Mouse (Mus musculus) E14TG2a.4 (cell line): ENCODE data around the gene Tyw1.
A peak's percentile ranks its signal among the peaks of the same experiment; 100 is the strongest.
"Not testable (repeated sequence)": the region's sequence is repeated elsewhere in the genome, so short reads cannot be mapped to it uniquely, and the experiment has no call there.

Experiments
- H3K27me3 ChIP-seq: 2 replicates; pipeline ENCODE4 v1.6.1; 2014; ENCODE audit warnings: low read length, control low read depth; ENCODE audit not compliant: insufficient read depth
- H3K36me3 ChIP-seq: 2 replicates; pipeline ENCODE4 v1.6.1; 2014; ENCODE audit warnings: low read length, control low read depth; ENCODE audit not compliant: insufficient read depth
- H3K4me1 ChIP-seq: replicated peaks from 2 replicates; pipeline ENCODE4 v1.6.1; 2014; ENCODE audit warnings: low read depth, low read length, control low read depth
- H3K4me3 ChIP-seq: replicated peaks from 2 replicates; pipeline ENCODE4 v1.5.1; 2014; ENCODE audit warnings: mild to moderate bottlenecking, low read length
- H3K9me3 ChIP-seq: 2 replicates; pipeline ENCODE4 v1.6.1; 2014; ENCODE audit warnings: low read length, control low read depth
- CTCF ChIP-seq: conservative IDR thresholded peaks from 2 replicates; pipeline ENCODE4 v1.5.1; 2014; ENCODE audit warnings: low read length
- NANOG ChIP-seq: IDR thresholded peaks from 2 replicates; pipeline ENCODE4 v1.6.1; 2014; ENCODE audit warnings: borderline replicate concordance, low read length, mixed read lengths
- POU5F1 ChIP-seq: IDR thresholded peaks from 2 replicates; pipeline ENCODE4 v1.6.1; 2014; ENCODE audit warnings: low read length, borderline replicate concordance

The Tyw1 gene

GRCm38 (mm10) chr5:130254164-130255016 lies 1.0 kb upstream of the Tyw1 start:
- H3K4me3 ChIP-seq, result peak overlapping the region; percentile 96
- peaks cover 56% of the 10 kb centered on the region for H3K36me3 ChIP-seq
- no peaks in the 10 kb centered on the region for H3K9me3 ChIP-seq
- TF ChIP-seq NANOG (no peak), POU5F1 (no peak), CTCF (peak; percentile 25)
- H3K27me3 ChIP-seq, result no peaks in the 10 kb centered on the region
- H3K4me1 ChIP-seq, result peaks cover 41% of the 10 kb centered on the region

DNA sequence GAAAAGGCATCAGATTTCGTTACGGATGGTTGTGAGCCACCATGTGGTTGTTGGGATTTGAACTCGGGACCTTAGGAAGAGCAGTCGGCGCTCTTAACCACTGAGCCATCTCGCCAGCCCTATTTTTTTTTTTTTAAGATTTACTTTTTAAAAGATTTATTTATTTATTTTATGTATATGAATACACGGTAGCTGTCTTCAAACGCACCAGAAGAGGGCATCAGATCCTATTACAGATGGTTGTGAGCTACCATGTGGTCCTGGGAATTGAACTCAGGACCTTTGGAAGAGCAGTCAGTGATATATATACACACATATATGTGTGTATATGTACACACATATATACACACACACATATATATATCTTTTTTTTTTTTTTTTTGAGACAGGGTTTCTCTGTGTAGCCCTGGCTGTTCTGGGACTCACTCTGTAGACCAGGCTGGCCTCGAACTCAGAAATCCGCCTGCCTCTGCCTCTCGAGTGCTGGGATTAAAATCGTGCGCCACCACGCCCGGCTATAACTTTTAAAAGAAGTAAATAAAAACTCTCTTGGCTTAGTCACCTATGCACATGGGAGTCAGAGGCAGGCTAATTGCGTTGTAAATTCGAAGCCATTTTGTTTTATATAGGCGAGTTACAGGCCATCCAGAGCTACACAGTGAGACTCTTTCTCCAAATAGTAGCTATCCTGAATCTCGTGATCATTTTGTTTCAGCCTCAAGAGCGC lies 543 bp downstream of the Tyw1 start:
- H3K9me3 ChIP-seq, H3K27me3 ChIP-seq: not testable (repeated sequence)
- peaks cover 40% of the 10 kb centered on the region for H3K4me1 ChIP-seq
- peaks cover 55% of the 10 kb centered on the region for H3K36me3 ChIP-seq
- H3K4me3 ChIP-seq, result peak overlapping the region; percentile 96

DNA sequence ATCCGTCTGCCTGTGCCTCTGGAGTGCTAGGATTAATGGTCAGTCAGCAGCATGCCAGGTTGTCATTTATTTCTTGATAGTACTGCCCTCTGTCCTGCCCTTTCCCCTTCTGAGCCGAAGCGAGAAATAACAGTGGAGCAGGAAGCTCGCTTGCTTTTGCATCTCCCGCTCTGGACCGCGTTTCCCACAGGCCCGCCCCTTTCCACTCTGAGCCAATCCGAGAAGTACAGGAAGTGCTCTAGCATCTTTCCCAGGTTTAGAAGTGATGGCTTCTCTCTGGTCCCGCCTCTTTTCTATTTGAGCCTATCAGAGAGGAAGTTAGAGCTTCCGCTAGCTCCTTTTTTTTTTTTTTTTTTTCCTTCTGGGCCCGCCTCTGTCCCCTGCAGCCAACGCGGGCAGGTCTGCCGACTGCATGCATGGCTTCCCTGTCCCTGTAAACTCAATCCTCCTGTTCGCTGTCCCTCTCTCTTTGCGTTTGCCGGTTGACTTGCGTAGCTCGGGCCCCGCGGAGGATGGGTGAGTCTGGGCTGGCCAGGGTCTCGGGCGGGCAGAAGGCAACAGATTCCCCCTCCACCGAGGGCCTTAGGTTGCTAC lies 1.4 kb downstream of the Tyw1 start:
- TF ChIP-seq CTCF (no peak), POU5F1 (no peak), NANOG (no peak)

GRCm38 (mm10) chr5:130257303-130257702 lies 1.9 kb downstream of the Tyw1 start:
- H3K9me3 ChIP-seq, result no peaks in the 10 kb centered on the region
- H3K4me3 ChIP-seq, result peak overlapping the region; percentile 96
- H3K27me3 ChIP-seq, result no peaks in the 10 kb centered on the region
- peaks cover 35% of the 10 kb centered on the region for H3K4me1 ChIP-seq
- peaks cover 55% of the 10 kb centered on the region for H3K36me3 ChIP-seq
- no peak for TF ChIP-seq POU5F1
- TF ChIP-seq CTCF, result no peak
- TF ChIP-seq NANOG, result no peak

More for the DNA sequence above, 1.4 kb downstream of the Tyw1 start:
- peaks cover 36% of the 10 kb centered on the region for H3K4me1 ChIP-seq
- no peaks in the 10 kb centered on the region for H3K9me3 ChIP-seq
- H3K36me3 ChIP-seq, result peaks cover 55% of the 10 kb centered on the region
- H3K27me3 ChIP-seq, result no peaks in the 10 kb centered on the region
- peak overlapping the region; percentile 96 for H3K4me3 ChIP-seq

DNA sequence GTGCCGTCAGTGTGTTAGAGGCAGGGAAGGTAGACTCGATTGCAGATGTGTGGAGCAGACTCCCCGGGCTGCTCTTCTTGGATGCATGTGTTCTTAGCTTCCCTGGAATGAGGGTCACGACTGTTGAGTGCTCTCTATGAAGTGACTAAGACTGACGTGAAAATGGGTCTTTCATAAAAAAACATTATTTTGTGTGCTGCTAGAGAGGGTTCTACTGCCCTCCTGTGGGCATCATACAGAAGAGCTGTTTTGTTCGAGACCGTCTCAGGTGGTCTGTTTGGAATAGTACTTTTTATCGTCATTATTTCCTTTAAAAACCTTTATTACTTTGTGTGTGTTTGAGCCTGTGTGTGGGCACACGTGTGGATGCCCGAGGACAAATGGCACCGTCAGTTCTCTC lies 8.0 kb downstream of the Tyw1 start:
- H3K9me3 ChIP-seq, result no peaks in the 10 kb centered on the region
- peaks cover 94% of the 10 kb centered on the region for H3K36me3 ChIP-seq
- no peaks in the 10 kb centered on the region for H3K27me3 ChIP-seq
- no peak overlapping the region for H3K4me3 ChIP-seq
- H3K4me1 ChIP-seq, result peaks cover 38% of the 10 kb centered on the region
- TF ChIP-seq NANOG (no peak), CTCF (peak; percentile 28), POU5F1 (no peak)

- H3K4me3 ChIP-seq, result no peak overlapping the region
- TF ChIP-seq CTCF (no peak), NANOG (no peak), POU5F1 (no peak)
- peaks cover 95% of the 10 kb centered on the region for H3K36me3 ChIP-seq
- H3K27me3 ChIP-seq, result no peaks in the 10 kb centered on the region
- peaks cover 42% of the 10 kb centered on the region for H3K4me1 ChIP-seq
- H3K9me3 ChIP-seq, result no peaks in the 10 kb centered on the region
Observed at GRCm38 (mm10) chr5:130264433-130265005, 9.1 kb downstream of the Tyw1 start.

DNA sequence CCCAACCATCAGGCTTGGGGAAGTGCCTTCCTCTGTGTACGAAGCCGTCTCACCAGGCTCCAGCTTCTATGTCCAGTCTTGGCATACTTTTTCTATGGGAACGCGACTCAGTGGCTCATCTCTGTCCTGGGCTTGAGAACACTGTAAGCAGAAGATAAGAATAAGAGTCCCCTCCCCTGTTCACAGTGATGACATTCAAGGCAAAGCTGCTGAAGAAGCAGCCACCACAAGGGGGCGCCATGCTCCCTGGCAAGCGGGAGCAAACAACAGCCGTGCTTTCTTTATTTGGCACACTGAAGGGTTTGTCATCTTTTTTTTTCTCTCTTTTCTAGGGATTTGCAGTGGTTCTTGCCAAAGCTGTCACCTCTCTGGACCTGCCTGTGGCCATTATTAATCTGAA lies 11.2 kb downstream of the Tyw1 start:
- Histone ChIP-seq H3K36me3 (peaks cover 96% of the 10 kb centered on the region), H3K9me3 (no peaks in the 10 kb centered on the region), H3K4me3 (no peak overlapping the region), H3K27me3 (no peaks in the 10 kb centered on the region), H3K4me1 (peaks cover 57% of the 10 kb centered on the region)
- TF ChIP-seq CTCF (peak; percentile 95), POU5F1 (no peak)

DNA sequence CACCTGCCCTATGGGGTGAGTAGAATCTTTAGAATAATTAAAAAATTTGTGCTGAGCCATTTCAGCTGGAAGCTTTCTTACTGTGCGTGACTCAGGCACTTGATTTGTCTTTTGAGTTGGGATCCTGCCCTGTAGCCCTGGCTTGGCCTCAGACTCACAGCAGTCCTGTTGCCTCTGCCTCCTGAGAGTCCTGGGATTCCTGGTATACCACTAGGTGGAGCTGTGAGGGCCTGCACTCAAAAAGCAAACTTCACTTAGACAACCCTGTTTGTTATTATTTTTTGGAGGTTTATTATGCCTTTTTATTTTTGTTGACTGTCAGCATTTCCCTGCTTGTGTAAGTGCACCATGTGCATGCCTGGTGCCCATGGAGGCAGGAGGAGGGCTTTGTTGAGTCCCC lies 11.9 kb downstream of the Tyw1 start:
- H3K4me1 ChIP-seq, result peaks cover 60% of the 10 kb centered on the region
- H3K9me3 ChIP-seq, result no peaks in the 10 kb centered on the region
- no peaks in the 10 kb centered on the region for H3K27me3 ChIP-seq
- no peak overlapping the region for H3K4me3 ChIP-seq
- TF ChIP-seq POU5F1 (no peak), CTCF (peak; percentile 84), NANOG (no peak)
- H3K36me3 ChIP-seq, result peaks cover 95% of the 10 kb centered on the region
